Mouse (Mus musculus): ENCODE data around the gene Dhx32.

GRCm38 (mm10) chr7:133702333-133702732 lies 80.2 kb downstream of the Dhx32 start:
- no peak for TF ChIP-seq CTCF (IDR thresholded peaks at IDR 0.05; ENCODE audit: extremely low read depth, insufficient read length, insufficient replicate concordance, low read depth, low read length)
- TF ChIP-seq POLR2A (IDR thresholded peaks at IDR 0.05; ENCODE audit: low read depth, low read length) = no peak
